Mouse (Mus musculus): ENCODE results near the gene Huwe1. TPM values are rescaled to one million over a fixed set of nuclear protein-coding genes. Genes with fewer than 3 reads are reported as not detected.

Gene Huwe1
- polyA plus RNA-seq, 1 experiment, result 79.1 TPM

GRCm38 (mm10) chrX:151946986-151947385 is 146.4 kb downstream of the Huwe1 start:
- Histone ChIP-seq H3K4me1 (ENCODE audit: control insufficient read depth, insufficient read depth, low read length) (peaks cover 16% of the 10 kb centered on the region), H3K4me3 (ENCODE audit: insufficient read depth, low read length) (no peak overlapping the region), H3K27ac (ENCODE audit: insufficient read depth, low read depth, low read length) (no peak overlapping the region)
- no peak for TF ChIP-seq CTCF (IDR thresholded peaks at IDR 0.05; ENCODE audit: low read depth, low read length)
- TF ChIP-seq POLR2A (IDR thresholded peaks at IDR 0.05; ENCODE audit: borderline replicate concordance, low read depth, low read length), result no peak

GRCm38 (mm10) chrX:151947781-151948180 is 147.2 kb downstream of the Huwe1 start:
- Histone ChIP-seq H3K4me1 (ENCODE audit: control insufficient read depth, insufficient read depth, low read length) (peaks cover 16% of the 10 kb centered on the region), H3K4me3 (ENCODE audit: insufficient read depth, low read length) (no peak overlapping the region), H3K27ac (ENCODE audit: insufficient read depth, low read depth, low read length) (no peak overlapping the region)
- TF ChIP-seq POLR2A (IDR thresholded peaks at IDR 0.05; ENCODE audit: borderline replicate concordance, low read depth, low read length) (no peak), CTCF (IDR thresholded peaks at IDR 0.05; ENCODE audit: low read depth, low read length) (no peak)

GRCm38 (mm10) chrX:151950231-151950630 is 149.6 kb downstream of the Huwe1 start:
- no peak overlapping the region for H3K4me3 ChIP-seq (ENCODE audit: insufficient read depth, low read length)
- TF ChIP-seq CTCF (IDR thresholded peaks at IDR 0.05; ENCODE audit: low read depth, low read length) (no peak), POLR2A (IDR thresholded peaks at IDR 0.05; ENCODE audit: borderline replicate concordance, low read depth, low read length) (no peak)
- H3K27ac ChIP-seq (ENCODE audit: insufficient read depth, low read depth, low read length), result no peak overlapping the region
- peaks cover 16% of the 10 kb centered on the region for H3K4me1 ChIP-seq (ENCODE audit: control insufficient read depth, insufficient read depth, low read length)

- Histone ChIP-seq H3K27ac (ENCODE audit: insufficient read depth, low read depth, low read length) (no peak overlapping the region), H3K4me1 (ENCODE audit: control insufficient read depth, insufficient read depth, low read length) (peaks cover 16% of the 10 kb centered on the region)
- TF ChIP-seq POLR2A (IDR thresholded peaks at IDR 0.05; ENCODE audit: borderline replicate concordance, low read depth, low read length), result no peak
- no peak for TF ChIP-seq CTCF (IDR thresholded peaks at IDR 0.05; ENCODE audit: low read depth, low read length)
Observed at GRCm38 (mm10) chrX:151951181-151951580, 150.6 kb downstream of the Huwe1 start.

More at GRCm38 (mm10) chrX:151951181-151951580, 150.6 kb downstream of the Huwe1 start:
- H3K4me3 ChIP-seq (ENCODE audit: insufficient read depth, low read length), result no peak overlapping the region

Other genes with a start within 250 kb of the Huwe1 start
- gene Hsd17b10, start 201.0 kb downstream of the Huwe1 start, polyA plus RNA-seq (2012; ENCODE audit: insufficient read depth, insufficient read length, missing spikeins), result 35.7 and 44.7 TPM in 2 replicates
- gene Ribc1, start 215.5 kb downstream of the Huwe1 start, polyA plus RNA-seq (2012; ENCODE audit: insufficient read depth, insufficient read length, missing spikeins), result 1.4 and 2.3 TPM in 2 replicates
- gene Smc1a, start 215.6 kb downstream of the Huwe1 start, polyA plus RNA-seq (2012; ENCODE audit: insufficient read depth, insufficient read length, missing spikeins), result 79.8 and 88.5 TPM in 2 replicates

All from bone marrow macrophage, adult 2 months (primary cell).